Mouse (Mus musculus): Measurements from ENCODE around the gene Mbtps1. TPM values are rescaled to one million over a fixed set of nuclear protein-coding genes. Genes with fewer than 3 reads are reported as not detected.
A peak's percentile ranks its signal among the peaks of the same experiment; 100 is the strongest.

Gene Mbtps1
- polyA plus RNA-seq (2016; fragmentation: Nextera tagmentation; extraction: Ambion mirVana): 89.7 and 92.4 TPM in 2 replicates

DNA sequence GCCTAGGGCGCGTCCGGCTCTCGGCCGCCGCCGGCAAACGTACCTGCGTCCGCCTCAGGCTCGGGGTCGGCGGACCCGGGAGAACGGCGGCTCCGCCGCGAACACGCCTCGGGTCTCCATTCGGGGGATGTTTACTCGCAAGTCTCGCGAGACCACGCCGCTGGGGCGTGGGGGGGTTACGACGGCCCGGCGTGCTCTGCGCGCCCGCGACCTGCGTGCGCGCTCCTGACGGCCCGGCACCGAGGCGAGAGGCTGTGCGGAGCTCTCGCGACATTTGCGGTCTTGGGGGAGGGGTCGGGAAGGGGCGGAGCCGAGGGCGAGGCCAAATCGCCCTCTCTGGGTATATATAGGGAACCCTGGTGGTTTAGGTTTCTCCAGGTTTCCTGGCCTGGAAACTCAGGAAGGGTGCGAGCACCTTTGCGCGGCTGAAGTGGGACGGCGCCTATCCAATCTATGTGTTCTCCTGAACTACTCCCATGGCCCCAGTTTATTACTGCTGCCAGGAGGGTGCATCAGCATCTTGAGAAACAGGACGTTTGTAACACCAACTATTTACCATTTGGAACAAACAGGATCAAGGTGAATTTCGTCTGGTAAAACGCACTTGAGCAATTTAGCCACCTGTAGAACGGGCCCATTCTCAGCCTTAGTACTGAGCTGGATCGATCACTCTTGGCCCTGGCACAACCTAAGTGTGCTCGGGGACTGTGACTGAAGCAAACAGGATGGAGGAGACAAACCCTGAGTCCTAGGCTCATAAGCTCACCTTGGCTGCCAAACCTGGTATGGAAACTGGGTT lies at the start of gene Mbtps1:
Mbtps1 (minus strand) TSS at position 133 of the 799 bp plus-strand sequence.
- H3K27me3 ChIP-seq: no peaks in the 10 kb centered on the region
- WGBS: 7% methylated on average over 56 of the region's 63 CpGs

DNA sequence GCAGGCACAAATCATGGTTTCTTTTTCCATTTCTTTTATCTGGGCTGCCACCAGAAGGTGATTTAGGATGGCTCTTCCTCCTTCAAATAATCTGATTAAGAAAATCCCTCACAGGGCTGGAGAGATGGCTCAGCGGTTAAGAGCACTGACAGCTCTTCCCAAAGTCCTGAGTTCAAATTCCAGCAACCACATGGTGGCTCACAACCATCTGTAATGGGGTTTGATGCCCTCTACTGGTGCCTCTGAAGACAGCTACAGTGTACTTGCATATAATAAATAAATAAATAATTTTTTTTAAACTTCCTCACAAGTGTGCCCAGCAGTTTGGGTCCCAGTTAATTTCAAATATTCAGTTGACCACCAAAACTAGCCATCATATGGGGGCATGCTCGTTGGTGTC lies 47.7 kb upstream of the Mbtps1 start:
- no peaks in the 10 kb centered on the region for H3K9me3 ChIP-seq
- no peaks in the 10 kb centered on the region for H3K27me3 ChIP-seq
- H3K4me2 ChIP-seq: no peak overlapping the region
- ATAC-seq (ENCODE audit: low FRiP score): no peak
- H3K36me3 ChIP-seq (replicated peaks): peaks cover 17% of the 10 kb centered on the region
- H3K4me1 ChIP-seq: peaks cover 12% of the 10 kb centered on the region
- no peak overlapping the region for H3K9ac ChIP-seq
- H3K27ac ChIP-seq: no peak overlapping the region
- no peak overlapping the region for H3K4me3 ChIP-seq (replicated peaks)
- 86% methylated on average over 2 of the region's 2 CpGs for WGBS

More for the DNA sequence above, at the start of gene Mbtps1:
- peak within 1 kb of the TSS; percentile 68 for H3K9ac ChIP-seq
- no peaks in the 10 kb centered on the region for H3K9me3 ChIP-seq
- peak within 1 kb of the TSS; percentile 86 for H3K4me3 ChIP-seq (replicated peaks)
- H3K4me2 ChIP-seq: peak within 1 kb of the TSS; percentile 91
- peaks cover 23% of the 10 kb centered on the region for H3K36me3 ChIP-seq (replicated peaks)
- H3K27ac ChIP-seq: peak within 1 kb of the TSS; percentile 91
- H3K4me1 ChIP-seq: peaks cover 36% of the 10 kb centered on the region
- ATAC-seq (ENCODE audit: low FRiP score): peak; percentile 96

DNA sequence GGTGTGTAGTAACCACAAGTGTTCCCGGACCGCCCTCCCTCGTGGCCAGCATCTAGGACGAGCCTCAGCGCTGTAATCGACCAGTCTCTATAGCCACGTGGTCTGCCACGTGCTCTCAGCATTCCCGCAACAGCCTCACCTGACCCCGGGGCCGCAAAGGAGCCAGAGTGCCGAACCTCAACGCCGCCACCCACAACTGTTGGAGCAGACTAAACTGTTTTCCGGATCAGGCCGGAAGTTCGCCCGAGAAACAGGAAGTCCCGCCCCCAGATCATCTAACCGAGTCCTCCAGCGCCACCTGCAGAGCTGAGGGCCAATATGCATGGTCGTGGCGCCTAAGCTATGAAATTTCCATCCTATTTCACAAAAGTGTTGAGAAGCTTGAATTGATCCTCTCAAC lies 46.5 kb upstream of the Mbtps1 start, which contains the start of gene Taf1c:
Taf1c (minus strand) TSS at position 227 of the 400 bp plus-strand sequence.
- peaks cover 12% of the 10 kb centered on the region for H3K4me1 ChIP-seq
- peak within 1 kb of the TSS; percentile 72 for H3K4me3 ChIP-seq (replicated peaks)
- H3K36me3 ChIP-seq (replicated peaks): peaks cover 29% of the 10 kb centered on the region
- H3K9me3 ChIP-seq: no peaks in the 10 kb centered on the region
- H3K9ac ChIP-seq: peak within 1 kb of the TSS; percentile 77
- peak within 1 kb of the TSS; percentile 86 for H3K4me2 ChIP-seq
- under 1% methylated on average over 23 of the region's 23 CpGs for WGBS
- no peaks in the 10 kb centered on the region for H3K27me3 ChIP-seq
- H3K27ac ChIP-seq: no peak within 1 kb of the TSS
- ATAC-seq (ENCODE audit: low FRiP score): peak; percentile 89

DNA sequence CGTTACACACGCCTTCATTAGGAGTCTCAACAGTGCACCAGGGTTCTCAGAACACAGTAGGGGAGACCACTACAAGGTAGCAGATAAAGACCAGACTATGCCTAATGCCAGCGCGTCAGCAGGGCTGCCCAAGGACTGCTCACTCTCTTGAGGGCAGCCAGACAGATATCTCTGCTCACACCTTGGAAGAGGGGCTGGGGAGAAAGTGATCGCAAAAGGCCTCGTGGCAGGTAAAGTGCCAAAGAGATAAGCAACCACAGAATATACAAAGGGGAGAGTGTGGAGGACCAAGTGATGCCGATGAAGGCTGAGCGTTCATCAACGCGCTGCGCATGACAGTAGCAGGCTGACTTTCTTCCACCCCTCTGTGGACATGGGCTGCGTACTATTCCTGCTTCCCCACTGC lies 45.9 kb upstream of the Mbtps1 start:
- no peaks in the 10 kb centered on the region for H3K27me3 ChIP-seq
- H3K4me2 ChIP-seq: peak overlapping the region; percentile 86
- H3K9ac ChIP-seq: peak overlapping the region; percentile 77
- H3K4me1 ChIP-seq: peaks cover 12% of the 10 kb centered on the region
- H3K36me3 ChIP-seq (replicated peaks): peaks cover 35% of the 10 kb centered on the region
- 50% methylated on average over 12 of the region's 12 CpGs for WGBS
- ATAC-seq (ENCODE audit: low FRiP score): no peak
- H3K27ac ChIP-seq: no peak overlapping the region
- H3K4me3 ChIP-seq (replicated peaks): peak overlapping the region; percentile 72
- H3K9me3 ChIP-seq: no peaks in the 10 kb centered on the region

DNA sequence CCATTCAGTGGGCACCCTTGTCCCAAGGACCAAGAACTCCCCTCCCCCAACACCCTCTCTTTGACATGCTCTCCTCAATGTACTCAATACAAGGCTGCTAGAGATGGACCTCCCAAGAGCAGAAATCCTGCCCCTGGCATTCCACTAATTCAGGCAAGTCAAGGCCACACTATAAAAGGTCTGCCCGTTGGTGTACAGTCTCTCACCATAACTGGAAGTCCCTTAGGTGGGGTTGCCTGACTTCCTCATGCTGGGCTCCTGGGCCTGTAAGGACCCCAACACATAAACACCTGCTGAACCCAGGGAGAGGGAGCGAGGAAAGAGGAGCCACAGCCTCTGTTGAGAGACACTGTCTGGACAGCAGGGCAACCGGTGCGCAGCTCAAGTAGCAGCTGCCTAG lies 45.2 kb upstream of the Mbtps1 start:
- Histone ChIP-seq H3K27ac (no peak overlapping the region), H3K9ac (peak overlapping the region; percentile 77; the same call in 1 of the 2 replicates)
- 90% methylated on average over 4 of the region's 4 CpGs for WGBS

DNA sequence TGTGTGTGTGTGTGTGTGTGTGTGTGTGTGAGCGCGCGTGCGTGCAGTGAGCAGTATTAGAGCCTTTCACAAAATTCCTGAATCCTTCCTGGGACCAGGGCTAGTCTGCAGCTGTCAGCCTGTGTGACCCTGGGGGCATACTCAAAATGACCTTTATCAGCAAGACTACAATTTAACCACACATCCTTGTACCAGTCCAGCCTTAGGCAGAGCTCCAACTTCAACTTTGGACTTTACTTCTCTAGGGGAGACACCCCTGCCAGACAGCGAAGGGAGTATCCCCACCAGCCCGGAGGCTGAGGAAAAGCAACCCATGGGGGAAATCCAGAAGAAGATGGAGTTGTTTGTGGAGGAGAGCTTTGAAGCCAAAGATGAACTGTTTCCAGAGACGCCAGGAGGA lies 32.9 kb upstream of the Mbtps1 start:
- H3K27ac ChIP-seq: no peak overlapping the region
- H3K4me1 ChIP-seq: peaks cover 6% of the 10 kb centered on the region
- H3K9ac ChIP-seq: no peak overlapping the region
- H3K9me3 ChIP-seq: no peaks in the 10 kb centered on the region
- H3K27me3 ChIP-seq: no peaks in the 10 kb centered on the region
- no peak for ATAC-seq (ENCODE audit: low FRiP score)
- no peak overlapping the region for H3K4me2 ChIP-seq
- 94% methylated on average over 7 of the region's 7 CpGs for WGBS
- H3K4me3 ChIP-seq (replicated peaks): no peak overlapping the region
- 0 out of 2 replicates have a peak, but pooled peaks cover 1% of the 10 kb centered on the region for H3K36me3 ChIP-seq (replicated peaks)

More for the DNA sequence above, 45.2 kb upstream of the Mbtps1 start:
- no peaks in the 10 kb centered on the region for H3K9me3 ChIP-seq
- no peaks in the 10 kb centered on the region for H3K27me3 ChIP-seq
- peak overlapping the region; percentile 72; the same call in 1 of the 2 replicates for H3K4me3 ChIP-seq (replicated peaks)
- no peak for ATAC-seq (ENCODE audit: low FRiP score)
- peak overlapping the region; percentile 86 for H3K4me2 ChIP-seq
- H3K36me3 ChIP-seq (replicated peaks): peaks cover 42% of the 10 kb centered on the region
- H3K4me1 ChIP-seq: peaks cover 12% of the 10 kb centered on the region

DNA sequence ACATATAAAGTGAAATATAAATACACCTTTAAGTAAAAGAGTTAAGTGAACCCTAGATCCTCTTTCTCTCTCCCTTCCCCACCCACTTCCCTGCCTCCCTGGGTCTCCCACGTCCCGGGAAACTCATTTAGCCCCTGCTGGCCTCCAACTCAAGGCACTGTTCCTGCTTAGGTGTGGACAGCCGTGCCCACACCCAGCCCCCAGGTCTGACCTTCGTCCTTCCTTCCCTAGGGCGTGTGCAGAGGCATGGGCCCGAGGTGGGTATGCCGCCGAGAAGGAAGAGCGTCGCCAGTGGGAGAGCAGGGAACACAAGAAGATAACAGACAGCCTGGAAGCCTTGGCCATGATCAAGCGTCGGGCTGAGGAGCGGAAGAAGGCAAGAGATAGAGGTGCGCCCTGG lies 31.8 kb upstream of the Mbtps1 start:
- ATAC-seq (ENCODE audit: low FRiP score): no peak
- no peak overlapping the region for H3K4me3 ChIP-seq (replicated peaks)
- peaks cover 4% of the 10 kb centered on the region; the same call in 1 of the 2 replicates for H3K27me3 ChIP-seq
- no peaks in the 10 kb centered on the region for H3K9me3 ChIP-seq
- H3K4me1 ChIP-seq: peaks cover 10% of the 10 kb centered on the region
- H3K27ac ChIP-seq: no peak overlapping the region
- no peaks in the 10 kb centered on the region for H3K36me3 ChIP-seq (replicated peaks)
- WGBS: 85% methylated on average over 14 of the region's 14 CpGs
- H3K4me2 ChIP-seq: no peak overlapping the region
- no peak overlapping the region for H3K9ac ChIP-seq

DNA sequence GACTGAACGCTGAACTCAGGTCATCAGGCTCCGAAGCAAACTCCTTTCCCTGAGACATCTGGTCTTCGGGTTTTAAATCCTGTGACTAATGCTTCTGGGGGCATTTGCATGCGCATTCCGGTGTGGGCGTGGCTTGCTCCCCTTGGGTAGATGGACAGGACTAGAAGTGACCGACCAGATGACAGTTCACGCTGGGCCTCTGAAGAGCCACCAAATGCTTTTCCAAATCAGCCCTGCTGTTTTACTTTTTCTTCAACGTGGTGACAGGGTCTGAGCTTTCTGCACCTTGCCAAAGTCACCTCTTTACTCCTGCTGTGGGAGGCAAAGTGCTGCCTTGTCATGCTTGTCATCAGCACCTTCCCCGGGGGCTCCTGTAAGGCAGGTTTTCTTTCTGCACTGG lies 30.3 kb upstream of the Mbtps1 start:
- Histone ChIP-seq H3K27ac (no peak overlapping the region), H3K9me3 (no peaks in the 10 kb centered on the region), H3K36me3 (replicated peaks) (no peaks in the 10 kb centered on the region), H3K4me1 (peaks cover 4% of the 10 kb centered on the region; the same call in 1 of the 2 replicates), H3K27me3 (peaks cover 4% of the 10 kb centered on the region; the same call in 1 of the 2 replicates), H3K9ac (no peak overlapping the region), H3K4me2 (no peak overlapping the region), H3K4me3 (replicated peaks) (no peak overlapping the region)
- no peak for ATAC-seq (ENCODE audit: low FRiP score)
- WGBS: 31% methylated on average over 10 of the region's 10 CpGs

DNA sequence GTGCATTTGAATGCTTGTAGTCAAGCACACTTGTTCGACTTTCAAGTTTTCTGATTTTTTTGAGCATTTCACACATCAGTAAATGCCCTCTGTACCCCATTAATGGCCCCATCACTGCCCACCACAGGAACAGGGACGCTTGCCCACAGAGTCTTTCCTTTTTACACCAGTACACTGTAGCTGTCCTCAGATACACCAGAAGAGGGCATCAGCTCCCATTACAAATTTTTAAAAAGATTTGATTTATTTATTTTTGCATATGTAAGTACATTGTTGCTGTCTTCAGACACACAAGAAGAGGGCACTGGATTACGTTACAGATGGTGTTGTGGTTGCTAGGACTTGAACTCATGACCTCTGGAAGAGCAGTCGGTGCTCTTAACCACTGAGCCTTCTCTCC lies 29.8 kb upstream of the Mbtps1 start:
- no peak overlapping the region for H3K9ac ChIP-seq
- no peak overlapping the region for H3K4me2 ChIP-seq
- H3K27ac ChIP-seq: no peak overlapping the region
- H3K36me3 ChIP-seq (replicated peaks): no peaks in the 10 kb centered on the region
- peaks cover 4% of the 10 kb centered on the region; the same call in 1 of the 2 replicates for H3K27me3 ChIP-seq
- WGBS: 73% methylated on average over 4 of the region's 4 CpGs
- H3K4me1 ChIP-seq: peaks cover 4% of the 10 kb centered on the region; the same call in 1 of the 2 replicates
- no peak for ATAC-seq (ENCODE audit: low FRiP score)
- H3K9me3 ChIP-seq: no peaks in the 10 kb centered on the region
- H3K4me3 ChIP-seq (replicated peaks): no peak overlapping the region

DNA sequence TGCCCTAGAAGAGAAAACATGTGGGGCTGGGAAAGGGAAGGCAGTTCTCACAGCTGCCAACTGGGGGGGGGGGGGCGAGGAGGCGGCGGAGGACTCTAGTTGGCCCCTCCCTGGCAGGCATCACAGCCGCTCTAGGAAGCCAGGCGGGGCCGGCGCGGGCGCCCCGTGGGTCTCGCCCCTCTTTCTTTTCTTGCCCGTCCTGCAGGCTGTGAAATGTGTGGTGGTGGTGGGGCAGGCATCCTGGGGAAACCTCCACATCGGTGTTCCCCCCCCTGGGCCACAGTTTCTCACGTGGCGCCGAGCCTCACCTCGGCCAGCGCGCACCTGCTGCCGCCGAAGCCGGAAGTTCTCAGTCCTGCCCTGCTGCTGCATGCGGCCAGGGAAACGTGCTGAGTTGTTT lies 27.4 kb upstream of the Mbtps1 start:
- H3K4me1 ChIP-seq: peaks cover 4% of the 10 kb centered on the region; the same call in 1 of the 2 replicates
- H3K9me3 ChIP-seq: no peaks in the 10 kb centered on the region
- 20% methylated on average over 16 of the region's 24 CpGs for WGBS
- no peaks in the 10 kb centered on the region for H3K36me3 ChIP-seq (replicated peaks)
- no peak for ATAC-seq (ENCODE audit: low FRiP score)
- H3K9ac ChIP-seq: peak overlapping the region; percentile 29; the same call in 1 of the 2 replicates
- H3K27ac ChIP-seq: no peak overlapping the region
- peak overlapping the region; percentile 54 for H3K4me2 ChIP-seq
- H3K4me3 ChIP-seq (replicated peaks): peak overlapping the region; percentile 36
- peaks cover 4% of the 10 kb centered on the region; the same call in 1 of the 2 replicates for H3K27me3 ChIP-seq

DNA sequence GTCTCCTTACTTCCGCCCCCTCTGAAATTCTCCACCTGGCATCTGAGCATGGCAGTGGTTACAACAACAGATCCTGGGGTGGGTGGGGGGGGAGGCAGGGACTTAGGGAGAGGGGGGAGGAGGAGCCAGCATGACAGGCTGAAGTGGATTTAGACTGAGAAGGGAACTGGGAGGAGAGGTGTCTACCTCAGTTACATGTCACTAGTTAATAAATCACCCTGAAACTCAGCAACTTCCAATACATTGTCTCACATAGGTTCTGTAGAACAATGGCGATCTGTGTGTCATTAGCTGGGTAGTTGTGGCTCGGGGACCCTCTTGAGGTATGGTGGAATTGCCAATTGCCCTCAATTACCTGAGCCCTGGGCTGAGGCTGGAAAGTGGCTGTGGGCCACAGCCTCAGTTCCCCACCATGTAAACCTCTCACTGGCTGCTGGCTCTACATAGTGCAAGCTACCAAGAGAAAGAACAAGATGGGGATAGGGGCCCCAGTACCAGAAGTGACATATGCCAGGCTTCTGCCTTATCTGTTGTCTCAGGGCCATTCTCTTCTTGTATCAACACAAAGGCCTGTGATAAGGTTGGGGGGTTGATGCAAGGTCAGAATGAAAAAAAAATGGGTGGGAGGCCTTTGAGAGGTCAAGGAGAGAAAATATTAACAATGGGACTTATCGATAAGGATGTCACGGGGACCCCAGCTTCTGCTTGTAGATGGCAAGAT lies 22.1 kb upstream of the Mbtps1 start:
- Histone ChIP-seq H3K4me2 (no peak overlapping the region), H3K27ac (no peak overlapping the region), H3K4me1 (no peaks in the 10 kb centered on the region), H3K4me3 (replicated peaks) (no peak overlapping the region), H3K9ac (no peak overlapping the region), H3K9me3 (no peaks in the 10 kb centered on the region), H3K27me3 (peaks cover 27% of the 10 kb centered on the region), H3K36me3 (replicated peaks) (no peaks in the 10 kb centered on the region)
- ATAC-seq (ENCODE audit: low FRiP score): no peak
- WGBS: 87% methylated on average over 5 of the region's 5 CpGs

DNA sequence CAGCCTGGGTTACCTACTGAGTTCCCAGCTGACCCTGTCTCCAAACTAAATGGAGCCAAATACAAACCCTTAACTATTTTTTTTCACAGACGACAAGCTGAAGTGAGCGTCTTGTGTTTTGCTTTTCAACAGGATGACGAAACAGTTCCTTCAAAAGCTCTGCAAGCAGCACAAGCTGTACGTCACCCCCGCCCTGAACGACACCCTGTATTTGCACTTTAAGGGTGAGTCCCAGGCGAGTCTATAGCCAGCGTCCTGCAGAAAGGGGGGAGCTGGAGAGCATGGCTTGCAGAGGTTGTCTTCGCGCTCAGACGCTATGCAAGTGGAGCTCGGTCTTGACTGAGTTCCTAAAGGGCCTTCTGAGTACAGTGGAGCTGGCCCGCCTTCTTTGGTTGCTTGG lies 20.6 kb upstream of the Mbtps1 start:
- Histone ChIP-seq H3K36me3 (replicated peaks) (no peaks in the 10 kb centered on the region), H3K4me2 (no peak overlapping the region), H3K9me3 (no peaks in the 10 kb centered on the region), H3K4me1 (peaks cover 4% of the 10 kb centered on the region), H3K27ac (no peak overlapping the region), H3K27me3 (peaks cover 28% of the 10 kb centered on the region), H3K9ac (no peak overlapping the region), H3K4me3 (replicated peaks) (no peak overlapping the region)
- ATAC-seq (ENCODE audit: low FRiP score): no peak
- 46% methylated on average over 13 of the region's 13 CpGs for WGBS
